Mouse (Mus musculus): Measurements from ENCODE around the gene Irf6. TPM values are rescaled to one million over a fixed set of nuclear protein-coding genes. Genes with fewer than 3 reads are reported as not detected.
A peak's percentile ranks its signal among the peaks of the same experiment; 100 is the strongest.

The Irf6 gene
- 1.0 and 1.6 TPM in 2 replicates for total RNA-seq (2017)

DNA sequence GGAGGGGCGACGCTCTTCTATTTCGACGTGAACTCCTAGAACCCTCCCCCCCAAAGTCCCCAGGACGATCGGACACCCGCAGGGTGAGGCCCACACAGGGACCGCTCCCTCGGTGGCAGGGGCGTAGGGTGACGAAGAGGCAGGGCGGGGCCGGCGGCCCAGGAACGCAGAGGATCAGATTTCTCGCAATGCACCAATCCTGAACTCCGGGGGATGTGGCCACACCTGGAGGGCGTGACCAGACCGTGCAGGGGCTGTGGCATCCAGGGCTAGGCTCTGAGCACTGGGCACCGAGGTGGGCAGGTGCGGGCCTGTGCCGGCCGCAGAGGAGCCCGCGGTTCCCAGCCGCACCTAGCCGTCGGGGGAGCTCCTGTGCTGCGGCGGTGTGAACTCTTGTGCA, at the start of gene Irf6:
TSS of gene Irf6 (plus strand) at position 240 of the 400 bp plus-strand sequence.
- ATAC-seq (replicated peaks; ENCODE audit: low read depth, poor library complexity, severe bottlenecking) = peak; percentile 84

DNA sequence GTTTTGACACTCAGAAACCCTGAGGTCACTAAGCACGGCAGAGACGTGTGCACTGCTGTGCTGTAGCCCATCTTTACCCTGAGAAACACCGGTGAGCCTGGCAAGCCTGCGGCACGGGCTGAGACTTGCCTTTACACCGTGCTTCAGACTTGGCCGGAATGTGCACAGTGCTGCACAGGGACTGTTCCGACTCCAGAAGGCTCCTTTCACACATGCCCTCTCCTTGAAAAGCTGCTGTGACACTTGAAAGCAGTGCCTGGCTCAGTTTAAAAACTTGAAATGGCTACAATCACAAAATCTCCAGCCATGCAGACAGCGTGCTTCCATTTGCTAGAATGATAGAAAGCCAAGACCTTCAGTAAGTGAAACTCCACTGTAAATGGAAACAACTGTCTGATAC, 40.8 kb upstream of the Irf6 start:
- ATAC-seq (replicated peaks; ENCODE audit: low read depth, poor library complexity, severe bottlenecking) = no peak

DNA sequence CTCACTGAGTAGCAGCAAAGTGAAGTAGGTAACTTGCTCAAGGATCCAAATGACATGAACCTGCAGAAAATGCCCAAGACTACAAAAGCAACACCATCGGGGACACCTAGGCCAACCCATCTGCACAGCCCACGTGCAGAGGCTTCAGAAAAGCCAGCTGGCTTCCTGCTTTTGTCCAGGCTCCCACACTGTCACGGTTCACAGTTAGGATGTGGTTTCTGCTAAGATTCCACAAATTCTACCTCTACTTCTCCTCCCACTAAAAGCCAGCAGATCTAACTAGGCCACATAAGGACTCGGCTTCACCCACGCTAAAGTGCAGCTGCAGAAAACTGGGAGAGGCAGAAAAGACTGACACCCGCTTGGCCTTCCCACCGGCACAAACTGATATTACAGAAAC, 30.1 kb upstream of the Irf6 start:
- ATAC-seq (replicated peaks; ENCODE audit: low read depth, poor library complexity, severe bottlenecking) = no peak

DNA sequence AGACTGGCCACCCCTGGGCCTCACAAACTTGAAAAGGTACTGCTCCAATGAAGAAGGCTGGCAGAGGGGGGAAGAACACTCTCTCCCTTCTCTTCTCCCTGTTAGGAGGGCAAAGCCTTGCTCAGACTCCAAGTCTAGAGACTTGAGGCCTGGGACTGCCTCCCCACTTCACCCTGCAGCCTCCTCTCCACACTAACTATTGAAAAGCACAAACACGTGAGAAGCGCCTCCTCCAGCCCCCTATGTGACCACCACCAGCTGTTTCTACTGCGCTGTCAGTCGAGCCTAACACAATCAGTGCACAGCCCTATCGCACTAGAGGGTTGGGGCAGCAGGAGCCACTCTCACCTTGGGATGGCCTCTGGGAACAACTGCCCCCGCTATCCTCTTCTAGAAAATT, 29.6 kb upstream of the Irf6 start:
- ATAC-seq (replicated peaks; ENCODE audit: low read depth, poor library complexity, severe bottlenecking) = no peak

DNA sequence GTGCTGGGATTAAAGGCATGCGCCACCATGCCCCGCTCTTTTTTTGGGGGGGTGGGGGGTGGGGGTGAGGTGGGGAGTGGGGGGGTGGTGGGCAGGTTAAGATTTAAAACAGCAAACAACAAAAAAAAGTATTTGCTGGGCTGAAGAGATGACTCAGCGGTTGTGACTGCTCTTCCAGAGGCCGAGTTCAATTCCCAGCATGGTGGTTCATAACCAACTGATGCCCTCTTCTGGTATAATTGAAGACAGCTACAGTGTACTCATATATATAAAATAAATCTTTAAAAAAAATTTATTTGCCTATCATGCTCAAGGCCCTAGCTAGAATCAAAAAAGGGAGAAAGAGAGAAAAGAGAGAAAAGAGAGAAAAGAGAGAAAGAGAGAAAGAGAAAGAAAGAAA, 27.1 kb upstream of the Irf6 start:
- ATAC-seq (replicated peaks; ENCODE audit: low read depth, poor library complexity, severe bottlenecking) = no peak

DNA sequence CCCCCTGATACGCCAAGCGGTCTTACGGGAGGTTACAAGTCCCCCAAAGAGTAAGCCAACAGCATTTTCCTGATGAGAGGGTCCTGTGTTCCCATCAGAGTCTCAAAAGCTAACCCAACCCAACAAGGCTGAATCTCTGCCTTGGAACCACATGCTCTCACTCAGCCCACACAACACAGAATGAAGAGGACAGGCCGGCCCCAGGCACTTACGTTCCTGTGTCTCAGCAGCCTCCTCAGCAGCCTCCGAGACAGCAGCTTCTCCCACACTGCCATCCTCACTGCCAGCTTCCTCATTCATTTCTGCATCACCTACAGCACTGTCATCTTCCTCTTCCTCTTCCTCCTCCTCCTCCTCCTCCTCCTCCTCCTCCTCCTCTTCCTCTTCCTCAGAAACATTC, 24.9 kb upstream of the Irf6 start:
- ATAC-seq (replicated peaks; ENCODE audit: low read depth, poor library complexity, severe bottlenecking) = no peak

DNA sequence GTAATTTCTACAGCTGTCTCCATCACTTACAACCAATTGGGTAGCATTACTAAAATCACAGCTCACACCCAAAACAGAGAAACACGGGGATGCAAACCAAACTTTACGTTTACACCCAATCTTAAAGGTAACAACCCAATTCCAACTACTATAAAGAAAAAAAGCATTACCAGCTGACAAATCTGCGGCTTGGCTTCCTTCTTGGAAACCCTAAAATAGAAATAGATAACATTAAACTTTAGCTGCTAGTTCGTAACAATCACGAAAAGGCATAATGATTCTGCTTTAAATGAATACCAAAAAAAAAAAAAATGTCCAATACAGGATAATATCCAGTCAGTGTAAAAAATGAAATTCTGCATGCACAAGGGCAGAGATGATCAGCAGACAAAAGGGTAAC, 23.6 kb upstream of the Irf6 start:
- ATAC-seq (replicated peaks; ENCODE audit: low read depth, poor library complexity, severe bottlenecking) = no peak

DNA sequence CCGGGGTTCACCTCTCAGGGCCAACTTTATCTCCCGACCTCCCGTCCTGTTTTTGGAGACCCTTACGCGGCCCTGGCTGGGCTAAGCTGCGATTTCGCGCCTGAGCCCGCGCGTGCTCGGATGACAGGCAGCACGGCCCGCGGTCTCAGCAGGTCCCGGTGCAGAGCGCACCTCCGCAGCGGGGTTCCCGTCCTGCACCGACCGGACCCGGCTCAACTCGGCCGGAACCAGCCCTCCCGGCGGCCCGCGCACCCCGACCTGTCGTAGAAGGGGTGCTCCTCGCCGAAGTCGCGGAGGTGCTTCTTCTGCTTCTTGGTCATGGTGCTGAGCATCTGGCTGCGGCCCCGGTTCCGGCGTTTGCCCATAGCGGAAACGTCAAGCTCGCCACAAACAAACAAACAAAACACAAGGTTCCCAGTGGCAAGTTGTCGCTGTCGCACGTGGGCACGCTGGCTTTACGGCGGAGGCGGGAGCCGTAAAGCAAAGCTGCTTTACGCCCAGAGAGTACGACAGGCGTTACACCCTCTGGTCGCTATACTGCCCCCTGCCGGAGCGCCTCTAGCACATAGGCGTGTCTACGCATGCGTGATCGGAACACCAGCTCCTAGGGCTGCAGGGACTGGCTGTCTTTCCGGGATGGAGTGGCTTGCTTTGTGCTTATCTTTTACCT, 23.0 kb upstream of the Irf6 start, which contains the start of gene Diexf:
TSS of gene Diexf (minus strand) at position 487 of the 670 bp plus-strand sequence.
- peak; percentile 93 for ATAC-seq (replicated peaks; ENCODE audit: low read depth, poor library complexity, severe bottlenecking)

DNA sequence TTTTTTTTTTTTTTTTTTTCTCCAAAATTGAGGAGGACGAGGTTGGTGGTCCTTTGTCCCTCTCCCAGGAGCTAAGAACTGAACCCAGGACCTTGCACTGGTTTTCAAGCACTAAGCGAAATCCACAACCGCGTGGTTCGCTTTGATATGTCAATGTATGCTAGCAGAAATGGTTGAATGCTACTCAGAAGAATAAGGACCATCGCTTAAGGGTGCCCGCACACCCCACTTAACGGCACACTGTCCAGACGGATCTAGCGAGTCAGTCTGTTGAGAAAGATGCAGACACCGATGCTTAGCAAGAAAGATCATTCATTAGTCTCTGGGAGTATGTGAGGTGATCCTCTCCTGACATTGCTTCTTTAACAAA, 22.5 kb upstream of the Irf6 start:
- peak; percentile 5; the same call in 1 of the 2 replicates for ATAC-seq (replicated peaks; ENCODE audit: low read depth, poor library complexity, severe bottlenecking)

DNA sequence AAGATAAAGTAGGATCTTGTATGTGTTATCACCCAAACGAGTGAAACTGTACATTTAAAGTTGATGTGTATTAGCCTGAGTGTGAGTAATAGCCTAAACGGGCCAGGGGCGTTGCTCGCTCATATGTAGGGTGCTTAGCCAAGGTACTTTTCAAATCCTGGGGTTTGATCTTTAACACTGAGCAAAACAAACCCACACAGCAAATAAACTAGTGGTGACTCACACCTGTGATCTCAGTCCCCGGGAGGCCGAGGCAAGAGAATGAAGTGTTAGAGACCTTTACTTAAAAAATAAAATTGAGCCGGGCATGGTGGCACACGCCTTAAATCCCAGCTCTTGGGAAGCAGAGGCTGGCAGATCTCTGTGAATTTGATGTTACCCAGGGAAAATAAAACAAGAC, 22.1 kb upstream of the Irf6 start:
- no peak for ATAC-seq (replicated peaks; ENCODE audit: low read depth, poor library complexity, severe bottlenecking)

DNA sequence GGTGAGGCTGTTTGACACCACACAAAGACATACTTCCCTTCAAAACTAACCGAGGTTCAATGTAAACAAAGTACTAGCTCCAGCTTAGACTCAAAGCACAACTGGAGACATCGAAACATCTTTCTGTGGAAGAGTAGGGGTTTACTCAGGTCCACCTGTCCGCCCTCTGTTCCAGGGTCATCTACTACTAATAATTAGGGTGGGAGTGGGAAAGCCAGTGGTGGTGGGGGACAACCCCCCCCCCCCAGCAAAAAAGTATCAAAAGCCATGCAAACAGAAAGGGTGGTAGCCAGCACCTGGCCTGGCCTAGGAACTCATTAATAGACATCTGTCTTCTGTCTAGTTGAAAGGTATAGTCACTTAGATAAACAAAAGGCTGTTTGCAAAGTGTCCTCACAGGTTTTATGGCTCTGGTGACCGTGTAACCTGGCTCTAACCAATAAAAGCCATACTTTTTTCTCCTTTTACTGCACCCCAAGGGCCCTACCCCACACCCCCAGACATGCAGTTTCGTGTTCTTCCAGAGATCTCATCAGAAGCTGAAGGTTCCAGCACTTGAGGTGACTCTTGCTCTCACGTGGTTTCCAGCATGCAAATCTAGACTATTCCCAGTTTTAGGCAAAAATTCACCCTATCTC, 21.5 kb upstream of the Irf6 start:
- no peak for ATAC-seq (replicated peaks; ENCODE audit: low read depth, poor library complexity, severe bottlenecking)

DNA sequence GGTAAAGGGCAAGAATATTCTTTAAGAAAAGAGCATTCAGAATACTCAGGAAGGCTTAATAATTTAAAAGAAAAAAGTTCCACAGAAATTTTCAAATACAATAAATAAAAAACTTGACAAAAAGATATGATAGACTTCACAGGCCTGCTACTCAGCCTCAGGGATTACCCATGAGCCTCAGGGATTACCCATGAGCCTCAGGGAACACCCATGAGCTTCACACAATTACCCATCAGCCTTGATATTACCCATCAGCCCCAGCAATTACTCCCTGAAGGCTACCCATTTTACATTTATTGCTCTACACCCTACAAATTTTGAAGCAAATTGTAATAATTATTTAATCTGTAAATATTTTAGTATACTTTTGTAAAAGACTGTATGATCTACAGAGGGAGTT, 20.5 kb upstream of the Irf6 start:
- no peak for ATAC-seq (replicated peaks; ENCODE audit: low read depth, poor library complexity, severe bottlenecking)

DNA sequence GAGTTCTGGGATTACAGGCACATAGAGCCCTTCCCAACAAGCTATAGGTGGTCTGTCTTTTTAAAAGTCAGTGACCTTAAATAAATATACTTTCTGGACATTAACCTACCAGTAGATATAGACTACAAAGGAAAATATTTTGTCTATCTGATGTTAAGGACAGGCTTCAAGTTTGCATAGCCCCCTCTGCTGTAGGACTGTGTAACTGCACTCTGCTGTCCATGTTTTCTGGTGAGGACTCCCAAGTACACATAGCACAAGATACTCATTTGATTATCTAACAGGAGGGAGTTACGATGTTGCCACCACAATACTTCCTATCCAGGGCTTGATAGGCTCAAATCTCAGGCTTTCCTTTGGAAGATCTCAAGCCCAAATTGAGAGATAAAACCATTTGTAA, 19.2 kb upstream of the Irf6 start:
- ATAC-seq (replicated peaks; ENCODE audit: low read depth, poor library complexity, severe bottlenecking) = no peak

DNA sequence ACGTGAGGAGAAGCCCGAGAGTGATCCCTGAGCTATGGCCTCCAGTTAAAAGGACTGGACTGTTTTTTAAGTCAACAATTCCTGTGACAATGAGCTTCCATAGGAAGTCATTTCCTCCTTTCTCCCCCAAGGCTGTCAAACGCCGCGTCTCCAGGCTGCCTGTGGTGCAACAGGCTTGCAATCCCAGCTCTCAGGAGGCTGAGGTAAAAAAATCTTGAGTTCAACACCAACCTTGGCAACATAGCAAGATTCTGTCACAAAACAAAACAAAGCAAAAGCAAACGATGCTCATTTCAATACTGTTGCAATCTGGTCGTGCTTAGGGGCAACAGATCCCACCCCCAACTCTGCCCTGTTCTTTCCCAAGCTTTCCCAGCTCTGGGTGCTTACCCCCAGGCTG, 14.8 kb upstream of the Irf6 start:
- ATAC-seq (replicated peaks; ENCODE audit: low read depth, poor library complexity, severe bottlenecking) = no peak

DNA sequence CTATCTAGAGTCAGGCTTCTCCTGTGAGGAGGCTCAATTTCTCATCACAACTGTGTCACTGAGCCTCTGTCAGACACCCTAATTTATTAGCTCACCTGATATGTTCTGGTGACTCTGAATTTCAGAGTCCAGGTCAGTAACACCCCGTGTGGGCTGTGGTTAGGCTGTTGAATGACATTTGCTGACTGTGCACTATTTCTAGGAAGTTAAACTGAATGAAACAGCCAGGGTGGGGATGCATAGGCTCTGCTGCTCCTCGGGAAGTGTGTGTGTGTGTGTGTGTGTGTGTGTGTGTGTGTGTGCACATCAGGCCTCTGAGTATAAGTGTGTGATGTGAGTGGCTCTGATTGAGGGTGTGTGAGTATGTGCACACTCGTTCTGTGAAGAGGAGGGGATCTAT, 14.2 kb upstream of the Irf6 start:
- peak; percentile 79 for ATAC-seq (replicated peaks; ENCODE audit: low read depth, poor library complexity, severe bottlenecking)

DNA sequence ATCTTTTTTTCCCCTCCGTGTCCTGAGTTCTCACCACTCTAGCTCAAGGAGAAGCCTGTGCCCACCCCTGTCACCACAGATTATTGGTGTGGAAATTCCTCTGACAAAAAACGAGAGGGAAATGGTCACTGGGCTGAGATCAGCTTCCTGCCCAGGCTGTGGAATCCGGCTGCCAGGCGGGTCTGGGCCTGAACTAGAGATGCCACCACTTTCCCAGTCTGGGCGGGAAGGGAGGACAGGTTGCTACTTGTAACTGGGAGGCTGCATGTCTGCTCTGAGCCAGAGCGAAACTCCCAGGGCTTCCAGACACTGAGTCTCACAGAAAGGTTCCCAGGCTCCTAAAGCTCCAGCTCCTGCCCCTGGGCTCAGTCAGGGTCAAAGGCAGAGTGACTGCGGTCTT, 11.8 kb upstream of the Irf6 start:
- ATAC-seq (replicated peaks; ENCODE audit: low read depth, poor library complexity, severe bottlenecking) = no peak

DNA sequence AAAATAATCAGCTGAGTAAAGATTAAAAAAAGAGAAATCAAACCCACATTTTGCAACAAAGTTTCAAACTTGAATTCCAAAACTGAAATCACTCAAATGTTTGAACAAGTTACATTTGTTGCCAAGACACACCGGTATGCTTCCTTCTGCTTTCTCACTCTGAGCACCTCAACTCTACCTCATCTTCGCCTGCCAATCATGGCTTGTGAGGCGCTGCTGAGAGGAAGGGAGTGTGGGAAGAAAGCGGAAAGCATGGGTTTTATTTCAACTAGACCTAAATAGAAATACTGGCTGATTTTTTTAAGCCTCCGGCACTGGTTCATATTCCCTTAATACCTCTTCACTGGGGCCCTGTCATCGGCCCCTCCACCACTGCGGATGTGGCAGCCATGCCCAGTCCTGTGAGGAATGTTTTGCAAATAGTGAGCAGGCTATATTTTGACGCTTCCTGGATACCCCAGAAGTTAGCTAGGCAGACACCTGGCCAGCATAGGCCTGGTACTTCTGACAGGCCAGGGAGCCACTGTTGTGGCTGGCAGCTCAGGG, 10.3 kb upstream of the Irf6 start:
- ATAC-seq (replicated peaks; ENCODE audit: low read depth, poor library complexity, severe bottlenecking) = peak; percentile 42

DNA sequence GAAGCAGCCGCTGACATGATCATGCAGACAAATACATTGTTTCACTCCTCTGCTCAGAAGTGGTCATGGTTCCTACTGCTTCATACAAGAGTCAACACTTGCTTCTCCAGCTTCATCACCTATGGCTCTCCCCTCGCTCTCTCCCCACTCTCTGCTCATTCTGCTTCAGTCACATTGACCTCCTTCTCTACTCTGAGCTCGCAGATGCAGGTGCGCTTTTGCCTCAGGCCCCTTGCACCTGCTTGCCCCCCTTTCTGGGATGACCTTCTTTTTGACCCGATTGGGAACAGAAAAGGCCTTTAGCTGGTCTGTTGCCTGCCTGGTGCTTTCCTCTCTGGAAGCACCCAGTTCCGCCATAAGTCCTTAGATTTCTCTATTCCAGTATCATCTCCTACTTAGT, 8.4 kb upstream of the Irf6 start:
- no peak for ATAC-seq (replicated peaks; ENCODE audit: low read depth, poor library complexity, severe bottlenecking)

DNA sequence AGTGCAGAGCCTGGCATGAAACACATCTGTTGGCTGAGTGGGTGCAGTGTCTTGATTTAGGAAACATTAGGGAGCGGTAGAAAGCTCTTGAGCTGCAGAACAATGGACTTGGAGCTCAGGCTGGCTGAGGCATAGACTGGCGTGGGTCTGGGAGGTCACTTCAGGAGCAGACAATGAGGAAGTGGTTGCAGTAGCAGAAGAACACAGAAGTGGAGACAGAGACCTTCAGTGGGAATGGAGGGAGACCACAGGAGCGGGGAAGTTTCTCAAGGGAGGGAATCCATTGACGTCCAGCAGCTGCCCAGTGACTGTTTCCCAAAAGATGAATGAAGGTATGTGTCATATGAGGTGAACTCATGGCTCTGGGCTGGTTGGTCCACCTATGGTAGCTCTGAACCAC, 7.8 kb upstream of the Irf6 start:
- ATAC-seq (replicated peaks; ENCODE audit: low read depth, poor library complexity, severe bottlenecking) = peak; percentile 90

DNA sequence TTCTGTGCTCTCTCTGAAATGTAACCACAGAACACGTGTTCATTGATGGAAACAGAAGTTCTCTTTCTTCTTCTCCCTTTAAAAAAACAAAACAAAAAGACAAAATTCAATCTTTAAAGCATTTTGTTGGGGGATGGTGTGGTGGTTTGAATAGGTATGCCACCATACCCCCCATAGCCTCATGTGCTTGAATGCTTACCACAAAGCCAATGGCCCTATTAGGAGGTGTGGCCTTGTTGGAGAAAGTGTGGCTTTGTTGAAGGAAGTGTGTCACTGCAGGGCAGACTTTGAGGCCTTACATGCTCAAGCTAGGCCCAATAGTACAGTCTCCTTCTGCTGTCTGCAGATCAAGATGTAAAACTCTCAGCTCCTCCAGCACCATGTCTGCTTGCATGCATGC, 6.5 kb upstream of the Irf6 start:
- ATAC-seq (replicated peaks; ENCODE audit: low read depth, poor library complexity, severe bottlenecking) = no peak

DNA sequence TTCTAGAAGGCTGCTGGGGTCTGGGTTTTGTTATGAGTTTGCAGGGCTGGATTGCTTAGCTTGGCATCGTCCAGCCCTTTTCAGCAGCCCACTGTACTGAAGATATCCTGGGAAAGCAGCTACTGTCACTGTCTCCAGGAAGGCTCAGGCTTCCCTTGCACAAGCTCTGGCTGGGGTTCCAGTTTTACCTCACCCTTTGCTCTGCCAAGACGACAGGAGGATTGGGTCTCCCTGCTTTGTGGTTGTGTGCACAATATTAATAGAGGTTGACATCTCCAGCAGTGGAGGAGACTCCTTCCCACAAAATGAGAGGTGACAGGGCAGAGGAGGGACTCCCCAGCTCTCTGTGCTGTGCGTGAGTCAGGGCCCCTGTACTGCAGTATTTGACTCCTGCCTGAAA, 3.7 kb upstream of the Irf6 start:
- no peak for ATAC-seq (replicated peaks; ENCODE audit: low read depth, poor library complexity, severe bottlenecking)

DNA sequence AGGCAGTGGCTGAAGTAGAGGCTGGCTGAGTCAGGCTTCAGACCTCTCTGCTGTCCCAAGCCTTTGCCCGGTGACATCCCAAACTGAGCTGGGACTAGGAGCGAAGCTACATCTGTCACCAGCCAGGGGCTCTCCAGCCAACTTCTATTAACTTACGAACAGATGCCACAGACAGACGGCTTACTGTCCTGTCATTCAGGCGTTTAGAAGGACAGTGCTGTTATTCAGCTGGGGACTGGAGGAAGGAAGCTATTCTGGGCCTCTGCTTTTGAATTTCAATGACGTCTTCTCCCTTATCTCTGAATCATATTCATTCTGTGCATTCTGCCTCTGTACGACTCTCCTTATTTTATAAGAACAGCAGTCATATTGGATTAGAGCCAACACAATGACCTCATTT, 1.8 kb upstream of the Irf6 start:
- no peak for ATAC-seq (replicated peaks; ENCODE audit: low read depth, poor library complexity, severe bottlenecking)

All from common myeloid progenitor, adult 5-6 weeks (primary cell).